Mouse (Mus musculus): ENCODE measurements around the gene Ssx2ip. TPM values are rescaled to one million over a fixed set of nuclear protein-coding genes. Genes with fewer than 3 reads are reported as not detected.

Gene Ssx2ip
- total RNA-seq, 1 experiment, result 18.4 TPM

DNA sequence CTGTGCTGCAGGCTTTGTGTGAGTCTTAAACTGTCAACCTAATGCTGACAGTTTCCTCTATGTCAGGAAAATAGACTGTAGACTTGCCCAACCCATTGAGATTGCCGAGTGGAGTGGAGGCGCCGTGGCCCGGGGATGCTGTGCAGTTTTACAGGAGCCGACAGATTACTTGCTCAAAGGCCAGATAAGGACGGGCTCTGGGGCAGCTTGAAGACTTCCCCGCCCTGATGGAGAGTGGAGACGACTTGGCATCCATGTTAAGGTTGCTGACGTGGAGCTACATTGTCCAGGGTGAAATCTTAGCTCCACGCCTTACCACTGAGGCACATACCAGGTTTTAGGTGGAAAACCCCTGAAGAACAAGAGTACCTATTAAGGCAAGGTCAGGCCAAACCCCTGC lies 43.9 kb downstream of the Ssx2ip start:
- DNase-seq (ENCODE audit: low read depth, low spot score), result no peak
- in situ Hi-C loops (cut with MboI; ENCODE audit: low sequenced_read_pairs in 2 of 2, unreplicated experiment in 2 of 2), result no loop called here
- H3K36me3 ChIP-seq (ENCODE audit: control insufficient read depth, insufficient read depth, low read length, poor library complexity, severe bottlenecking), result no peaks in the 10 kb centered on the region
- no peak overlapping the region for H3K9ac ChIP-seq (ENCODE audit: insufficient read depth, low read depth, low read length, poor library complexity, severe bottlenecking)
- H3K27ac ChIP-seq (ENCODE audit: insufficient read depth, low read depth, low read length, poor library complexity, severe bottlenecking), result no peak overlapping the region
- no peak overlapping the region for H3K4me3 ChIP-seq (ENCODE audit: insufficient read depth in 1 of 2, low read depth in 1 of 2, low read length in 2 of 2, poor library complexity in 1 of 2, severe bottlenecking in 1 of 2)
- TF ChIP-seq HCFC1 (IDR thresholded peaks at IDR 0.05; ENCODE audit: borderline replicate concordance, insufficient read depth, low read length) (no peak), MAFK (IDR thresholded peaks at IDR 0.05; ENCODE audit: insufficient read depth, low read depth, low read length) (no peak), CHD2 (IDR thresholded peaks at IDR 0.05; ENCODE audit: low read depth, low read length) (no peak), ZC3H11A (IDR thresholded peaks at IDR 0.05; ENCODE audit: borderline replicate concordance, low read depth, low read length) (no peak), ZNF384 (IDR thresholded peaks at IDR 0.05; ENCODE audit: low read depth, low read length) (no peak)
- H3K9me3 ChIP-seq (ENCODE audit: control insufficient read depth, insufficient read depth, low read depth, low read length), result no peaks in the 10 kb centered on the region
- peaks cover 3 to 5% of the 10 kb centered on the region in 2 experiments; a peak in 2 of 4 replicates for H3K4me1 ChIP-seq (ENCODE audit: control insufficient read depth in 2 of 2, insufficient read depth in 2 of 2, low read length in 2 of 2, poor library complexity in 1 of 2)

DNA sequence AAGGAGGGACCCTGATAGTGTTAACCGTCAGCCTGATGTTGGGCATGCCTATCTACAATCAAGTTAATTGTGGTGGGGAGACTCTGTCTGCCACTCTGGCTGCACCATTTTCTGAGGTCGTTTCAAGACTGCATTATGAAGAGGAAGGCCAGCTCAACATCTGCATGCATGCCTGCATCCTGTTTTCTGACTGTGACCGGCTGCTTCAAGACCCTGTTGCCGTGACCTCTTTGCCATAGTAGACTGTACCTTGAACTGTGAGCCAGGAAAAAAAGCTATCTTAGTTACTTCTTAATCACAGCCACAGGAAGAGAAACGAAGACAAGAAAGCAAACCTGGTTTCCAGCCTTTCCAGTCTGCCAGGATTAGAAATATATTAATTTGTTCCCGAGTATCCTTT lies 44.5 kb downstream of the Ssx2ip start:
- peaks cover 3 to 5% of the 10 kb centered on the region in 2 experiments; a peak in 2 of 4 replicates for H3K4me1 ChIP-seq (ENCODE audit: control insufficient read depth in 2 of 2, insufficient read depth in 2 of 2, low read length in 2 of 2, poor library complexity in 1 of 2)
- TF ChIP-seq CHD2 (IDR thresholded peaks at IDR 0.05; ENCODE audit: low read depth, low read length), result no peak
- TF ChIP-seq MAFK (IDR thresholded peaks at IDR 0.05; ENCODE audit: insufficient read depth, low read depth, low read length), result no peak
- no peak for TF ChIP-seq ZC3H11A (IDR thresholded peaks at IDR 0.05; ENCODE audit: borderline replicate concordance, low read depth, low read length)
- TF ChIP-seq HCFC1 (IDR thresholded peaks at IDR 0.05; ENCODE audit: borderline replicate concordance, insufficient read depth, low read length), result no peak
- no peak for TF ChIP-seq ZNF384 (IDR thresholded peaks at IDR 0.05; ENCODE audit: low read depth, low read length)
- H3K36me3 ChIP-seq (ENCODE audit: control insufficient read depth, insufficient read depth, low read length, poor library complexity, severe bottlenecking), result no peaks in the 10 kb centered on the region
- H3K9me3 ChIP-seq (ENCODE audit: control insufficient read depth, insufficient read depth, low read depth, low read length), result no peaks in the 10 kb centered on the region
- no peak overlapping the region for H3K4me3 ChIP-seq (ENCODE audit: insufficient read depth in 1 of 2, low read depth in 1 of 2, low read length in 2 of 2, poor library complexity in 1 of 2, severe bottlenecking in 1 of 2)
- no peak overlapping the region for H3K9ac ChIP-seq (ENCODE audit: insufficient read depth, low read depth, low read length, poor library complexity, severe bottlenecking)
- H3K27ac ChIP-seq (ENCODE audit: insufficient read depth, low read depth, low read length, poor library complexity, severe bottlenecking), result no peak overlapping the region
- DNase-seq (ENCODE audit: low read depth, low spot score), result no peak
- in situ Hi-C loops (cut with MboI; ENCODE audit: low sequenced_read_pairs in 2 of 2, unreplicated experiment in 2 of 2), result no loop called here

DNA sequence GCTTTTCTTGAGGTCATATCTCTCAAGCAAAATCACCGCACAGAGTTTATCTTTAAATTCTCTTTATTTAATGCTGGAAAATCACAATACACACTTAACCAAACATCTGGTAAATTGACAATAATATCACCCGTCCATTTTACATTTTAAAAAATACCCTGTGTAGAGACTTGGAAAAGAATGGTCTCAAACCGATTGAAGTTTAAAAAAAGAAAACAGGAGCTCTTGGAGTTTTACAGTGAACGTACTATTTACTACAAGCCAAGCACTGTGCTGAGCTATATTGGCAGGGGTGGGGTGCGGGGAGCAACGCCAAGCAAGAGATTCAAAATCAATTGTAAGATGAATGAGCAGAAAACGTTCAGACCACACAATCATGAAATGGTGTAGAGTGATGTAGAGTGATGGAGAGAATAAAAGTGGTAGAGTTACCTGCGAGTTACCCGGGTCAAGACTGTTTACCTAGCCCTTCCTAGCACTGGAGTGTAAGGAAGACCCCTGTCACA lies 45.4 kb downstream of the Ssx2ip start, which contains the start of gene Ctbs:
Ctbs (plus strand) TSS at position 51 of the 506 bp plus-strand sequence.
- peak within 1 kb of the TSS; percentile 81 to 95 for H3K4me3 ChIP-seq (ENCODE audit: insufficient read depth in 1 of 2, low read depth in 1 of 2, low read length in 2 of 2, poor library complexity in 1 of 2, severe bottlenecking in 1 of 2)
- no peaks in the 10 kb centered on the region for H3K9me3 ChIP-seq (ENCODE audit: control insufficient read depth, insufficient read depth, low read depth, low read length)
- no peaks in the 10 kb centered on the region for H3K36me3 ChIP-seq (ENCODE audit: control insufficient read depth, insufficient read depth, low read length, poor library complexity, severe bottlenecking)
- TF ChIP-seq ZNF384 (IDR thresholded peaks at IDR 0.05; ENCODE audit: low read depth, low read length), result no peak
- no peak for TF ChIP-seq CHD2 (IDR thresholded peaks at IDR 0.05; ENCODE audit: low read depth, low read length)
- TF ChIP-seq ZC3H11A (IDR thresholded peaks at IDR 0.05; ENCODE audit: borderline replicate concordance, low read depth, low read length), result no peak
- no peak for TF ChIP-seq MAFK (IDR thresholded peaks at IDR 0.05; ENCODE audit: insufficient read depth, low read depth, low read length)
- TF ChIP-seq HCFC1 (IDR thresholded peaks at IDR 0.05; ENCODE audit: borderline replicate concordance, insufficient read depth, low read length), result no peak
- in situ Hi-C loops (cut with MboI; ENCODE audit: low sequenced_read_pairs in 2 of 2, unreplicated experiment in 2 of 2), result no loop called here
- peaks cover 3 to 5% of the 10 kb centered on the region in 2 experiments; a peak in 2 of 4 replicates for H3K4me1 ChIP-seq (ENCODE audit: control insufficient read depth in 2 of 2, insufficient read depth in 2 of 2, low read length in 2 of 2, poor library complexity in 1 of 2)
- H3K27ac ChIP-seq (ENCODE audit: insufficient read depth, low read depth, low read length, poor library complexity, severe bottlenecking), result peak within 1 kb of the TSS; percentile 75; the same call in 1 of the 2 replicates
- H3K9ac ChIP-seq (ENCODE audit: insufficient read depth, low read depth, low read length, poor library complexity, severe bottlenecking), result peak within 1 kb of the TSS; percentile 84
- DNase-seq (ENCODE audit: low read depth, low spot score), result no peak

DNA sequence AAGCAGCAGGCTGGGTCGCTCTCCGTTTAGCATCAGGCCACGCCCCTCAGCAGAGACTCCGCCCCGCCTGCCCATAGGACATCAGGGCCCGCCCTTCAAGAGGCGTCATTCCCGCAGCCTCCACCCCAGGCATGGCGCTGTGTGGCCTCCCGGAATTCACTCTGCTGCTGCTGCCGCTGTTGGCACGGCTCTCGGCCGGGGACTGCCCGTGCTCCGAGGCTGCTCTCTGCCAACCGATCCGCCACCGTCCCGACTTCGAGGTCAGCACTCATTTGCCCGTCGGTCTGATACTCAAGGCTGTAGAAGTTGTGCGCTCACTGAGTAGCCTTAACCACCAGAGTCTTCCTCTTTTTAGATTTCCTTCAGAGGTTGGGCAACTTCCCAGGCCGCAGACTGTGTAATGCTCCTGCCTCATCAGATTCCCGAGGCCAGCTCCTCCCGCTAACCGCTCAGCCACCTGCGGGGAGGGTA lies 46.0 kb downstream of the Ssx2ip start:
- in situ Hi-C loops (cut with MboI; ENCODE audit: low sequenced_read_pairs in 2 of 2, unreplicated experiment in 2 of 2), result no loop called here
- H3K9me3 ChIP-seq (ENCODE audit: control insufficient read depth, insufficient read depth, low read depth, low read length), result no peaks in the 10 kb centered on the region
- peaks cover 3 to 5% of the 10 kb centered on the region in 2 experiments; a peak in 2 of 4 replicates for H3K4me1 ChIP-seq (ENCODE audit: control insufficient read depth in 2 of 2, insufficient read depth in 2 of 2, low read length in 2 of 2, poor library complexity in 1 of 2)
- peak overlapping the region; percentile 81 to 95 for H3K4me3 ChIP-seq (ENCODE audit: insufficient read depth in 1 of 2, low read depth in 1 of 2, low read length in 2 of 2, poor library complexity in 1 of 2, severe bottlenecking in 1 of 2)
- peak overlapping the region; percentile 84 for H3K9ac ChIP-seq (ENCODE audit: insufficient read depth, low read depth, low read length, poor library complexity, severe bottlenecking)
- H3K27ac ChIP-seq (ENCODE audit: insufficient read depth, low read depth, low read length, poor library complexity, severe bottlenecking), result peak overlapping the region; percentile 75; the same call in 1 of the 2 replicates
- H3K36me3 ChIP-seq (ENCODE audit: control insufficient read depth, insufficient read depth, low read length, poor library complexity, severe bottlenecking), result no peaks in the 10 kb centered on the region
- DNase-seq (ENCODE audit: low read depth, low spot score), result peak; percentile 92
- no peak for TF ChIP-seq ZNF384 (IDR thresholded peaks at IDR 0.05; ENCODE audit: low read depth, low read length)

All from ES-E14 (cell line).